Mouse (Mus musculus) frontal cortex, postnatal 10 days (tissue): ENCODE data around the gene Lmf1.

Experiments used
- DNase-seq, 2 experiments: peaks; one replicate each; pipeline ENCODE4 v3.0.0; 2022; ENCODE audit warnings: low spot score in 2 of 2, mixed read lengths in 1 of 2

Gene Lmf1

DNA sequence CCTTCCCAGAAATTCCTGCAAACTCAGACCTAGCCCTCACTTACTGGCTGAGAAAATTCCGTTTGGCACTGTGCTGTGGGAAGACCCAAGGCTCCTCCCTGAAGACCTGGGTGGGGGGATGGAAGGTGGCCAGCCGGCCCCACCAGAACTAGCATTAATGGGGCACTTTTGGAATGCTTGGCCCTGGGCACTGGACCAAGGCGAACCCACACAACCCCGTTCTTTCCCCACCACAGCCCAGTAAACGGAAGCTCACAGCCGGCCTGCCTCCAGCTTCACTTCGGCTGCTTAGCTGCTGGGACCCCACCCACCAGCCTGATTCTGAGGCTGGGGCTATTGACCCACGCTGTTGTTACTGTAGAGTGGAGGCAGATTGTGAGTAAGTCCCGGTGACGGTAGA, 10.7 kb upstream of the Lmf1 start:
- peak; percentile 58 to 61 for DNase-seq

DNA sequence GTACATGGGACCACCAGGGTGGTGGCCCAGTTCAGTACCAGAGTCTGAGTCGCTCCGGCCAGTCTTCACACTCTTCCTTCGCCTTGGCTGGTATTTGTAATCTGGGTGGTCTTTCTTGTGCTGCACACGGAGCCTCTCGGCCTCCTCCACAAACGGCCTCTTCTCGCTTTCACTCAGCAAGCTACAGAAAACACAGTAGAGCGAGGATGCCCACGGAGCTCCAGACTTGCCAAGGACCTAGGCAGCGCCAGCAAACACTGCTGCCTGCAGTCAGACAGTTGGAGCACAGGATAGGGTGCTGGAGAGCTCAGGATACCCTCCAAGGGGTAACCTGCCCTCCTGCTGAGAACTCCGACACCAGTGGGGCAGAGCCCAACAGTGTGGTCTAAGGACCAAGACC, 10.0 kb upstream of the Lmf1 start:
- DNase-seq: no peak

GRCm38 (mm10) chr17:25569833-25570647, 8.8 kb upstream of the Lmf1 start:
- peak in 1 of 2 experiments; percentile 27 for DNase-seq

DNA sequence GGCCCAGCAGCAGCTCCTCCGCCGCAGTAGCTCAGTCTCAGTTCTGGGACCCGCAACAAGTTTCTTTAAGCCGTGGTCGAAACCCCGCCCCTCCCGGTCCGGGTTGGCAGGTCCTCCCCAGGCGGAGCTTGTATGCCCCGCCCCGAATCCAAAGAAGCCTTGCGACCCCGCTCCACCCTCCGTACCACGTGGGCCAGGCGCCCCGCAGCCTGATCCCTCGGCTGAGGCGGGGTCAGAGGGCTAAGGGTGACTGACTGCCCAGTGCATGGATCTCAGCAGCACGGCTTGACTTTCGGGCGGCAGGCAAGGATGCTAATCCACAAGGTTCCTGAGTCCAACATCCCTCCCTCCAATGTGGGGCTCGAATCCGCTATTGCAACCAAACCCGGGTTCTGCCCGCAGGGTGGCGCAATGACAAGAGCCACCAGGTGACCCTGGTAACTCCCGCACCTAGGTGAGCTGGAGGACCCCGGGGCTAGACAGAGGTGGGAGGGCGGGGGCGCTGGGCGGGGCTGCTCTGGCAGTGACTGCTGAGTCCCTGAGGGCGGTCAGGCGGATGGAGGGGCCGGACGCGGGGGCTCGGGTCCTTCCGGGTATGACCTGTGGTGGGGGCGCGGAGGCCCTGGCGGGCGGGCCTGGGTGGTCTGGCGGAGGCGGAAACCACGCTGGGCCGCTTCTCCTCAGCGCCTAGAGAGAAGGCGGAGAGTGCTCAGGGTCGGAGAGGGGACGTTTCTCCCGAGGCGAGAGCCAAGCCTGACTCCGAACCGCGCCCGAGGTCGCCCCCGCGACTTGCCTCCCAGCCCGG, 8.0 kb upstream of the Lmf1 start, which contains the start of gene Sox8:
Gene Sox8, minus strand, starts transcription at position 39 of the 805 bp plus-strand sequence.
- DNase-seq: peak; percentile 89 to 92

- no peak for DNase-seq
Measured at GRCm38 (mm10) chr17:25571453-25571820, 7.4 kb upstream of the Lmf1 start.

- DNase-seq: peak; percentile 52 to 56
Measured at GRCm38 (mm10) chr17:25575208-25575971, 3.5 kb upstream of the Lmf1 start.

GRCm38 (mm10) chr17:25576034-25576433, 2.9 kb upstream of the Lmf1 start:
- no peak for DNase-seq

DNA sequence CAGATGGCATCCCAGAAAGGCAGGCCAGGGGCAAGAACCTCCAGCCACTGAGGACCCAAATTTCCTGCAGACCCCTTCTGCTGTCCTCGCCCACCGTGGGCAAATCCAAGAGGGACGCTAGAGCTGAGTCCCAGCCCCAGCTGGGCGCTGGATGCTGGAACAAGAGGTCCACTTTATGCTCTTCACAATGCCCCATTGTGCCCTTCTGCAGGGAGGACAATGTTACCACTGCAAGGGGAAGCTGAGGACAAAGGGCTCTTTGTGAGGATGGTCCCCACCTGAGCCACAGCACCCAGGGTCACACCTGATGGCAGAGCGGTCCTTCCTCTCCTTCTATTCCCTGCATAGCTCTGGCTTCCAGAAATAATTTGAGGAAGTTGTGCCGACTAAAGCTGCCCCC, 1.6 kb upstream of the Lmf1 start:
- no peak for DNase-seq

- no peak for DNase-seq
Measured at GRCm38 (mm10) chr17:25577702-25578101, 1.2 kb upstream of the Lmf1 start.

- no peak for DNase-seq
Measured at GRCm38 (mm10) chr17:25579332-25580047, 605 bp downstream of the Lmf1 start.

GRCm38 (mm10) chr17:25582076-25582475, 3.2 kb downstream of the Lmf1 start:
- DNase-seq: no peak

DNA sequence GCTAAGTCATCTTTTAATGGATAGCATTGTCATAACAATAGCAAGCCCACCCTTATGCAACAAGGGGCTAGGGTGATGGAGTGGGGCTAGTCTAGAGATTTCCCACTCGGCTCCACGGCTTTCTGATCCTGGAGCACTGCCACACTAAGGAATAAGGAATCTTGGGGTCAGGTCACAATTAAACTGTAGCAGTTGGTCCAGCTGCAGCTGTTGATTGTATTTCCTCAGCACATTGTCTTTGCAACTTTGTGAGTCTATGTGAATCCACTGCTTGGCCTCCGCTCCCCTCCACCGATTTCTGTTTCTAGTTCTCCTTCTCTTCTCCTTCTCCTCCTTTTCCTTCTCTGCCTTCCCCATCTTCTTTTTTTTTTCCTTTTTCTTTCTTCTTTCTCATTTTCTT, 4.2 kb downstream of the Lmf1 start:
- DNase-seq: no peak

- no peak for DNase-seq
Measured at GRCm38 (mm10) chr17:25583858-25584257, 5.0 kb downstream of the Lmf1 start.

GRCm38 (mm10) chr17:25584646-25585045, 5.8 kb downstream of the Lmf1 start:
- DNase-seq: no peak

GRCm38 (mm10) chr17:25590068-25590467, 11.2 kb downstream of the Lmf1 start:
- no peak for DNase-seq

DNA sequence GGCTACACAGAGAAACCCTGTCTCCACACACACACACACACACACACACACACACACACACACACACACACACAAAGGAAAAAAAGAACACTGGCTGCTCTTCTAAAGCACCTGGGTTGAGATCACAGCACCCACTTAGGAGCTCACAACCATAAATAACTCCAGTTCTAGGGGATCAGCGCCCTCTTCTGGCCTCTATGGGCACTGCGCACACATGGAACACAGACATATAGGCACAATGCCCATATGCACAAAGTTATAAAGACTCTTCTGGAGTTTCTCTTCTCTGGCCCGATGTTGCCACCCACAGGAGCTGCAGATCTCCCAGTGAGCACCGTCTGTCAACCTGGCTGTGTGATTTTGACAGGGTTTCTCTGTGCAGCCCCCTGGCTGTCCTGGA, 12.1 kb downstream of the Lmf1 start:
- no peak for DNase-seq

- DNase-seq: no peak
Measured at GRCm38 (mm10) chr17:25592336-25592735, 13.5 kb downstream of the Lmf1 start.

DNA sequence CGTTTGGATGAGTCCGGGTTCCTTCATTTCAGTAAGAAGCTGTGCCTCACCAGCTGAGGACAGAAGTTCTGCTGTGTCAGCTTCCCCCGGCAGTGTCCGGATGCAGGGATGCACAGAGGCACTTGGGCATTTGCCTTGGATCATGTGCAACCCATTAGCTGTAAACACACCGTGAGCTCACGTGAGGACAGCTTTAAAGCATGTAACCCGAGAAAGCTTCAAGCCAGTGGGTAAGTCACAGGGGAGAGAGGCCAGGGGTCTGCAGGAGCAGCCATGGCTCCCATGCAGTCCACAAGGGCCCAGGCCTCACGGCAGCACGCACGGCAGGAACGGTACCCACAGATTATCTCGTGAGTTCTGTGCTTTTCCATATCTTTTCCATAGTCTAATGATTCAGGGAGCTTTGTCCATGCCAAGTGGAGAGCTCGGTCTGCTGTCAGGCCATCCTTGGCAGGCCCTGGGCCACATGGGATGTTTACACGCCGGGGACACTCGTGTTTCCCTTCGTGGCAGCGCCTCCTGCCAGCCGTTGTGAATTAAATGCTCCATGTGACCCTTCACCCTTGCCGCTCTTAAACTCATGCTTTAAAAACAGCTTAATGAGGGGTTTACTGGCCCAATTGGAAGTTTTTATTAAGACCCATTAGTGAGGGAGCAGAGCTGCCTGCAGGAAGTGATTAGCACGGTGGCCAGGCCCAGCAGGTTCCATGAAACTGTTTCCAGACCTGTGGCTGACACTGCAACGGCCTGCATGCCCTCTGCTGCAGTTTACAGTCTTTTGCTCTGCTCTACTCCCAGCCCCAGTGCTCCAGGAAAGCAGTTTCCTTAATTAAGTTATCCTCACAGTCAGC, 14.8 kb downstream of the Lmf1 start:
- DNase-seq: no peak

GRCm38 (mm10) chr17:25595495-25595894, 16.6 kb downstream of the Lmf1 start:
- no peak for DNase-seq

GRCm38 (mm10) chr17:25597537-25597936, 18.7 kb downstream of the Lmf1 start:
- peak in 1 of 2 experiments; percentile 53 for DNase-seq

DNA sequence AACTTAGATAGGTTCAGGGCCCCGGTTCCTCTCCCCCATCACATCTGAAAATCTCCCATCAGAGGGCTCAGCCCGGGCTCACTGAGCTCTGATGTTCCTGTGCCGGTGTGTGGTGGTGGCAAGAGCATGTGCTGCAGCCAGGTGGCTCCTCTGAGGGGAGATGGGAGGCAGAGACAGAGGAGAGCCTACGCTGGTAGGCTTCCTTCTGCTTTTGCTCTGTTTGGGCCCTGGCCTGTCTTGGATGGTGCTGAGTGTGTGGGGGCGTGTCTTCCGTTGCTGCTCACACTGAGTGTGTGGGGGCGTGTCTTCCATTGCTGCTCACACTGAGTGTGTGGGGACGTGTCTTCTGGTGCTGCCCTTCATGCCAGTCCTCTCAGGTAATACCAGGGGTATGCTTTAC, 23.5 kb downstream of the Lmf1 start:
- DNase-seq: no peak
